8 mouse cellular contexts compared by ENCODE assay signal in the genomic region with DNA sequence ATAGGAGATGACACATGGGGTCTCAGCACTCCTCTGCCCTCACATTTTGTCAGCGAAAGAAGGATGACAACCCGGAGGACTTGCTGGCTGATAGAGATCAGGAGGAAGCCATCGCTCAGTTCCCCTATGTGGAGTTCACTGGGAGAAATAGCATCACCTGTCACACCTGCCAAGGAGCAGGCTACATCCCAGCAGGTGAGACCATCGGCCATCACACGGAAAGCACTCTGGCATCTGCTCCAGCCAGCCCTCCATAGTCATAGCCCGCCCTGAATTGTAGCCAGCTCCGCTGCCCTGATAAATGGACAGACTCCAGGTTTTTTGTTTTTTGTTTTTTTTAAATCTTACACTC. TPM values are rescaled to one million over a fixed set of nuclear protein-coding genes. Genes with fewer than 3 reads are reported as not detected.
DNase-seq lines count a peak whose midpoint lies in the region; ATAC-seq and TF ChIP-seq lines count a peak whose summit lies in the region.

No protein-coding gene starts in this region.

- peaks cover 13% of the 10 kb centered on the region for H3K4me1 ChIP-seq in hindbrain, embryonic 15.5 days (replicated peaks)

- H3K9ac ChIP-seq in hindbrain, embryonic 15.5 days = peak overlapping the region; percentile 68

- no peaks in the 10 kb centered on the region for H3K79me2 ChIP-seq in myocyte (ENCODE audit: control insufficient read depth, insufficient read depth)

- H3K36me3 ChIP-seq in hindbrain, embryonic 15.5 days = no peaks in the 10 kb centered on the region
- no peaks in the 10 kb centered on the region for H3K36me3 ChIP-seq in myocyte (ENCODE audit: control insufficient read depth, insufficient read depth)

- H3K27me3 ChIP-seq in hindbrain, embryonic 15.5 days = no peaks in the 10 kb centered on the region
- H3K27me3 ChIP-seq in myocyte (ENCODE audit: control insufficient read depth, insufficient read depth, insufficient read length) = peaks cover 11% of the 10 kb centered on the region

- peak; percentile 35 for ATAC-seq in hindbrain, embryonic 15.5 days (ENCODE audit: low FRiP score, low read depth)

- peak overlapping the region; percentile 17 for H3ac ChIP-seq in myocyte (ENCODE audit: control insufficient read depth, insufficient read length)

- WGBS in hindbrain, embryonic 15.5 days = 11% methylated on average over 7 of the region's 7 CpGs

- H3K4me3 ChIP-seq in left cerebral cortex, adult 2 months = peak overlapping the region; percentile 92
- peak overlapping the region; percentile 68 for H3K4me3 ChIP-seq in hindbrain, embryonic 15.5 days
- H3K4me3 ChIP-seq in myocyte = peak overlapping the region; percentile 31

- intact Hi-C loops in left cerebral cortex, adult 2 months (cut with DNase I) = loop anchor here (5.0 kb wide), 1 partner anchor 207 kb away; no protein-coding TSS in a partner anchor

- TF ChIP-seq POLR2A in myocyte (IDR thresholded peaks at IDR 0.05; ENCODE audit: insufficient read length, low read depth) = no peak

- H3K27ac ChIP-seq in left cerebral cortex, adult 2 months = peak overlapping the region; percentile 93
- H3K27ac ChIP-seq in hindbrain, embryonic 15.5 days (replicated peaks) = peak overlapping the region; percentile 84

- no peak for DNase-seq in left cerebral cortex, adult 2 months (ENCODE audit: extremely low spot score in 1 of 2, low spot score in 2 of 2)
- no peak for DNase-seq in left cerebral cortex, adult 11 months (ENCODE audit: low spot score)
- peak; percentile 64 for DNase-seq in cerebellum, adult 9-11 months
- no peak for DNase-seq in right cerebral cortex, postnatal 14 days
- DNase-seq in frontal cortex, postnatal 25 days (ENCODE audit: low spot score in 2 of 2) = no peak
- DNase-seq in spleen, postnatal 10 days (ENCODE audit: low spot score in 2 of 2) = no peak

- peak overlapping the region; percentile 59 for H3K4me2 ChIP-seq in hindbrain, embryonic 15.5 days
- peak overlapping the region; percentile 76 for H3K4me2 ChIP-seq in myocyte (ENCODE audit: low read depth)

- TF ChIP-seq CTCF in left cerebral cortex, adult 2 months (IDR thresholded peaks at IDR 0.05) = no peak

- no peaks in the 10 kb centered on the region for H3K9me3 ChIP-seq in hindbrain, embryonic 15.5 days

TF ChIP-seq in myocyte, 11 proteins besides CTCF, POLR2A, EP300 and RAD21:
- no peak for TF ChIP-seq E2F4 (IDR thresholded peaks at IDR 0.05; ENCODE audit: insufficient read depth)
- TF ChIP-seq POLR2AphosphoS2 (IDR thresholded peaks at IDR 0.05; ENCODE audit: insufficient read length, low read depth) = no peak
- no peak for TF ChIP-seq MYOD1 (IDR thresholded peaks at IDR 0.05; ENCODE audit: control insufficient read depth in 1 of 3, insufficient read length in 2 of 3, low read depth in 2 of 3)
- no peak for TF ChIP-seq MAX (IDR thresholded peaks at IDR 0.05; ENCODE audit: low read depth)
- TF ChIP-seq TCF12 (IDR thresholded peaks at IDR 0.05; ENCODE audit: insufficient read depth, poor library complexity, severe bottlenecking) = no peak
- no peak for TF ChIP-seq CEBPB (IDR thresholded peaks at IDR 0.05; ENCODE audit: insufficient read depth, poor library complexity, severe bottlenecking)
- TF ChIP-seq REST (IDR thresholded peaks at IDR 0.05; ENCODE audit: insufficient read depth, insufficient read length) = no peak
- no peak for TF ChIP-seq USF1 (IDR thresholded peaks at IDR 0.05; ENCODE audit: low read depth)
- no peak for TF ChIP-seq TCF3 (IDR thresholded peaks at IDR 0.05; ENCODE audit: insufficient read length, low read depth)

RNA-seq across cellular contexts. Expression of a gene that starts 0.8 kb away (rescaled TPM):
- total RNA-seq in left cerebral cortex, adult 2 months (2021) = 10 to 100 TPM; 26.6 to 31.7 TPM
- 58.3 and 60.5 TPM in 2 replicates for polyA plus RNA-seq in hindbrain, embryonic 15.5 days (2015; fragmentation: Nextera tagmentation; extraction: Ambion mirVana)
- 11.5 TPM for polyA plus RNA-seq in myocyte (2012; fragmentation: generic; extraction: Trizol)

RNA-seq across cellular contexts. Expression of a gene that starts 39.7 kb away (rescaled TPM):
- under 1 TPM; 0.61 to 0.63 TPM for total RNA-seq in left cerebral cortex, adult 2 months (2021)
- 26.1 and 33.9 TPM in 2 replicates for polyA plus RNA-seq in hindbrain, embryonic 15.5 days (2015; fragmentation: Nextera tagmentation; extraction: Ambion mirVana)
- 0.01 TPM for polyA plus RNA-seq in myocyte (2012; fragmentation: generic; extraction: Trizol)

RNA-seq across cellular contexts. Expression of a gene that starts 54.4 kb away (rescaled TPM):
- under 1 TPM; 0.32 to 0.79 TPM for total RNA-seq in left cerebral cortex, adult 2 months (2021)
- polyA plus RNA-seq in hindbrain, embryonic 15.5 days (2015; fragmentation: Nextera tagmentation; extraction: Ambion mirVana) = 0.09 and 0.32 TPM in 2 replicates
- 9.8 TPM for polyA plus RNA-seq in myocyte (2012; fragmentation: generic; extraction: Trizol)

Comparison
In these comparisons a context has a peak if more than half of its experiments do, and no peak if none do; other contexts are left out.
1. H3K4me3 ChIP-seq: peak in every context shown above with its lines; median percentile 92 in left cerebral cortex, adult 2 months; 68 in hindbrain, embryonic 15.5 days; 31 in myocyte.
2. RNA of a gene that starts 39.7 kb away (polyA plus RNA-seq): 26.1 to 33.9 TPM in hindbrain, embryonic 15.5 days; 0.01 TPM in myocyte (single experiment); every median in the first group is over 10 times any median in the second.